Mouse (Mus musculus) NIH3T3 (cell line): Measurements from ENCODE around the gene Pik3r1.

Experiments
- DNase-seq: peaks from one replicate; pipeline ENCODE4 v3.0.0-alpha.2; 2012; ENCODE audit warnings: low read depth

Gene Pik3r1

GRCm38 (mm10) chr13:101766605-101767012 is 1.4 kb downstream of the Pik3r1 start:
- DNase-seq, result no peak

GRCm38 (mm10) chr13:101765976-101766375 is 2.0 kb downstream of the Pik3r1 start:
- peak; percentile 32 for DNase-seq

GRCm38 (mm10) chr13:101764111-101764510 is 3.9 kb downstream of the Pik3r1 start:
- DNase-seq, result no peak

GRCm38 (mm10) chr13:101763676-101764075 is 4.3 kb downstream of the Pik3r1 start:
- no peak for DNase-seq

- no peak for DNase-seq
These were observed 4.9 kb downstream of the Pik3r1 start for GRCm38 (mm10) chr13:101763149-101763548.

- no peak for DNase-seq
These were observed 6.4 kb downstream of the Pik3r1 start for GRCm38 (mm10) chr13:101761617-101762016.

- no peak for DNase-seq
These were observed 7.1 kb downstream of the Pik3r1 start for GRCm38 (mm10) chr13:101760953-101761352.

GRCm38 (mm10) chr13:101760001-101760687 is 7.9 kb downstream of the Pik3r1 start:
- DNase-seq, result no peak

GRCm38 (mm10) chr13:101759281-101759871 is 8.6 kb downstream of the Pik3r1 start:
- DNase-seq, result no peak

GRCm38 (mm10) chr13:101757801-101758422 is 10.1 kb downstream of the Pik3r1 start:
- DNase-seq, result no peak

GRCm38 (mm10) chr13:101755228-101755627 is 12.8 kb downstream of the Pik3r1 start:
- no peak for DNase-seq

- DNase-seq, result no peak
These were observed 14.4 kb downstream of the Pik3r1 start for GRCm38 (mm10) chr13:101753639-101754038.

GRCm38 (mm10) chr13:101751816-101752215 is 16.2 kb downstream of the Pik3r1 start:
- no peak for DNase-seq

GRCm38 (mm10) chr13:101746012-101746595 is 21.9 kb downstream of the Pik3r1 start:
- no peak for DNase-seq

GRCm38 (mm10) chr13:101744943-101745342 is 23.1 kb downstream of the Pik3r1 start:
- no peak for DNase-seq

- no peak for DNase-seq
These were observed 24.0 kb downstream of the Pik3r1 start for GRCm38 (mm10) chr13:101744053-101744452.

- DNase-seq, result no peak
These were observed 24.8 kb downstream of the Pik3r1 start for GRCm38 (mm10) chr13:101743247-101743646.

GRCm38 (mm10) chr13:101742596-101742995 is 25.4 kb downstream of the Pik3r1 start:
- no peak for DNase-seq

- DNase-seq, result no peak
These were observed 26.3 kb downstream of the Pik3r1 start for GRCm38 (mm10) chr13:101741530-101742309.

GRCm38 (mm10) chr13:101739732-101740381 is 28.2 kb downstream of the Pik3r1 start:
- DNase-seq, result peak; percentile 41

GRCm38 (mm10) chr13:101738769-101739168 is 29.2 kb downstream of the Pik3r1 start:
- no peak for DNase-seq
